Mouse (Mus musculus) ES-Bruce4 (cell line): ENCODE data around the gene Grik4. TPM values are rescaled to one million over a fixed set of nuclear protein-coding genes. Genes with fewer than 3 reads are reported as not detected.

ENCODE experiments used
- H3K27ac ChIP-seq: 2 replicates; pipeline ENCODE4 v1.5.1; 2012; ENCODE audit warnings: low read length, inconsistent platforms; ENCODE audit not compliant: insufficient read depth
- H3K27me3 ChIP-seq: 2 replicates; pipeline ENCODE4 v1.6.1; 2012; ENCODE audit warnings: mild to moderate bottlenecking, low read length, inconsistent platforms; ENCODE audit not compliant: control insufficient read depth, poor library complexity, insufficient read depth, severe bottlenecking
- H3K36me3 ChIP-seq: 2 replicates; pipeline ENCODE4 v1.6.1; 2012; ENCODE audit warnings: inconsistent platforms, mild to moderate bottlenecking, low read length, moderate library complexity; ENCODE audit not compliant: control insufficient read depth, poor library complexity, insufficient read depth, severe bottlenecking
- H3K4me1 ChIP-seq: one replicate; pipeline ENCODE4 v1.8.1; 2011; ENCODE audit warnings: low read length; ENCODE audit not compliant: control insufficient read depth, insufficient read depth
- H3K4me3 ChIP-seq: 2 replicates; pipeline ENCODE4 v1.5.1; 2011; ENCODE audit warnings: low read depth, mild to moderate bottlenecking, low read length
- H3K9ac ChIP-seq: 2 replicates; pipeline ENCODE4 v1.6.1; 2012; ENCODE audit warnings: low read depth, mild to moderate bottlenecking, inconsistent platforms; ENCODE audit not compliant: poor library complexity, severe bottlenecking
- H3K9me3 ChIP-seq: replicated peaks from 2 replicates; pipeline ENCODE4 v1.6.1; 2012; ENCODE audit warnings: mild to moderate bottlenecking, low read length, inconsistent platforms; ENCODE audit not compliant: control insufficient read depth, poor library complexity, insufficient read depth, severe bottlenecking
- CTCF ChIP-seq: IDR thresholded peaks from one replicate; pipeline ENCODE4 v1.8.1; 2011; ENCODE audit warnings: low read depth, low read length
- EP300 ChIP-seq: IDR thresholded peaks from 2 replicates; pipeline ENCODE4 v1.6.1; 2011; ENCODE audit warnings: low read depth, low read length; ENCODE audit not compliant: insufficient read depth
- POLR2A ChIP-seq: IDR thresholded peaks from one replicate; pipeline ENCODE4 v1.8.1; 2011; ENCODE audit warnings: low read length; ENCODE audit not compliant: insufficient read depth
- polyA plus RNA-seq: library from polyadenylated mRNA; stranded (reverse); fragments of >200 nt; gene quantifications from 2 replicates; pipeline ENCODE4 v1.2.4, GENCODE M21; 2011; ENCODE audit warnings: low read depth; ENCODE audit not compliant: missing spikeins, insufficient read depth, insufficient read length

Grik4 gene
- polyA plus RNA-seq, 1 experiment = 1.0 TPM

GRCm38 (mm10) chr9:42742385-42742784, 201.9 kb downstream of the Grik4 start:
- Histone ChIP-seq H3K27me3 (no peaks in the 10 kb centered on the region), H3K9ac (no peak overlapping the region)

GRCm38 (mm10) chr9:42736697-42737335, 207.5 kb downstream of the Grik4 start:
- Histone ChIP-seq H3K27ac (no peak overlapping the region), H3K9ac (no peak overlapping the region), H3K36me3 (no peaks in the 10 kb centered on the region), H3K4me1 (no peaks in the 10 kb centered on the region), H3K4me3 (no peak overlapping the region), H3K27me3 (no peaks in the 10 kb centered on the region), H3K9me3 (no peaks in the 10 kb centered on the region)
- TF ChIP-seq EP300 (no peak), CTCF (no peak), POLR2A (no peak)

More at GRCm38 (mm10) chr9:42742385-42742784, 201.9 kb downstream of the Grik4 start:
- no peak overlapping the region for H3K27ac ChIP-seq
- no peaks in the 10 kb centered on the region for H3K9me3 ChIP-seq
- H3K36me3 ChIP-seq = no peaks in the 10 kb centered on the region
- H3K4me3 ChIP-seq = no peak overlapping the region
- peaks cover 2% of the 10 kb centered on the region for H3K4me1 ChIP-seq
- TF ChIP-seq CTCF (no peak), EP300 (no peak), POLR2A (no peak)

GRCm38 (mm10) chr9:42735086-42735485, 209.2 kb downstream of the Grik4 start:
- Histone ChIP-seq H3K4me3 (no peak overlapping the region), H3K9me3 (no peaks in the 10 kb centered on the region), H3K27me3 (no peaks in the 10 kb centered on the region), H3K4me1 (no peaks in the 10 kb centered on the region), H3K27ac (no peak overlapping the region), H3K9ac (no peak overlapping the region), H3K36me3 (no peaks in the 10 kb centered on the region)
- TF ChIP-seq EP300 = no peak
- no peak for TF ChIP-seq POLR2A
- no peak for TF ChIP-seq CTCF

- no peak overlapping the region for H3K9ac ChIP-seq
- H3K4me1 ChIP-seq = no peaks in the 10 kb centered on the region
- H3K27me3 ChIP-seq = no peaks in the 10 kb centered on the region
- no peak overlapping the region for H3K4me3 ChIP-seq
- H3K36me3 ChIP-seq = no peaks in the 10 kb centered on the region
- no peaks in the 10 kb centered on the region for H3K9me3 ChIP-seq
- TF ChIP-seq EP300 (no peak), CTCF (no peak), POLR2A (no peak)
- H3K27ac ChIP-seq = no peak overlapping the region
Observed at GRCm38 (mm10) chr9:42732731-42733318, 211.5 kb downstream of the Grik4 start.

- Histone ChIP-seq H3K9ac (no peak overlapping the region), H3K9me3 (no peaks in the 10 kb centered on the region), H3K4me3 (no peak overlapping the region), H3K36me3 (no peaks in the 10 kb centered on the region), H3K27me3 (no peaks in the 10 kb centered on the region), H3K27ac (no peak overlapping the region), H3K4me1 (no peaks in the 10 kb centered on the region)
- no peak for TF ChIP-seq EP300
- no peak for TF ChIP-seq CTCF
- no peak for TF ChIP-seq POLR2A
Observed at GRCm38 (mm10) chr9:42728472-42728871, 215.8 kb downstream of the Grik4 start.

GRCm38 (mm10) chr9:42727661-42728060, 216.6 kb downstream of the Grik4 start:
- Histone ChIP-seq H3K4me3 (no peak overlapping the region), H3K4me1 (no peaks in the 10 kb centered on the region), H3K36me3 (no peaks in the 10 kb centered on the region), H3K27me3 (no peaks in the 10 kb centered on the region), H3K9me3 (no peaks in the 10 kb centered on the region), H3K9ac (no peak overlapping the region), H3K27ac (no peak overlapping the region)
- no peak for TF ChIP-seq POLR2A
- TF ChIP-seq EP300 = no peak
- no peak for TF ChIP-seq CTCF
